Mouse (Mus musculus) limb, embryonic 12.5 days (tissue): Measurements from ENCODE around the gene Prkce. TPM values are rescaled to one million over a fixed set of nuclear protein-coding genes. Genes with fewer than 3 reads are reported as not detected.

Experiments
- ATAC-seq: fragments of 200-750 bp; cut with Nextera tagmentation; 2 replicates; pipeline ENCODE4 v1.8.0; 2017; ENCODE audit warnings: low read depth, moderate TSS enrichment; ENCODE audit not compliant: insufficient number of reproducible peaks, insufficient read depth, low FRiP score, low TSS enrichment
- H3K27ac ChIP-seq: fragments of 300-500 bp; sonication (generic); 2 replicates; pipeline ENCODE4 v1.5.1; 2016; ENCODE audit warnings: mild to moderate bottlenecking, moderate library complexity
- H3K27me3 ChIP-seq: fragments of 300-500 bp; sonication (generic); 2 replicates; pipeline ENCODE4 v1.6.1; 2016; ENCODE audit warnings: mild to moderate bottlenecking, moderate library complexity
- H3K36me3 ChIP-seq: fragments of 300-500 bp; sonication (generic); 2 replicates; pipeline ENCODE4 v1.6.1; 2016; ENCODE audit warnings: mild to moderate bottlenecking, moderate library complexity
- H3K4me1 ChIP-seq: fragments of 300-500 bp; sonication (generic); replicated peaks from 2 replicates; pipeline ENCODE4 v1.6.1; 2016
- H3K4me2 ChIP-seq: fragments of 300-500 bp; sonication (generic); 2 replicates; pipeline ENCODE4 v1.6.1; 2016; ENCODE audit warnings: mild to moderate bottlenecking, moderate library complexity
- H3K4me3 ChIP-seq: fragments of 300-500 bp; sonication (generic); replicated peaks from 2 replicates; pipeline ENCODE4 v1.5.1; 2016; ENCODE audit warnings: mild to moderate bottlenecking
- H3K9ac ChIP-seq: fragments of 300-500 bp; sonication (generic); replicated peaks from 2 replicates; pipeline ENCODE4 v1.6.1; 2016; ENCODE audit warnings: mild to moderate bottlenecking, moderate library complexity
- H3K9me3 ChIP-seq: fragments of 300-500 bp; sonication (generic); 2 replicates; pipeline ENCODE4 v1.6.1; 2016; ENCODE audit warnings: mild to moderate bottlenecking, moderate library complexity
- whole genome bisulfite sequencing: fragments of 180-500 bp; shearing (Covaris S2); methylation state at CpG from one replicate; pipeline ENCODE4 v1.1.7; 2016; 5-methylcytosine and 5-hydroxymethylcytosine counted together
- polyA plus RNA-seq: library from polyadenylated mRNA; unstranded; fragments of >200 nt; fragmentation: Nextera tagmentation; extraction: Ambion mirVana; gene quantifications from 2 replicates; pipeline ENCODE4 v1.2.1, GENCODE M21; 2016

Gene Prkce
- polyA plus RNA-seq, 1 experiment from 2014 or later: 7.7 TPM

- H3K4me2 ChIP-seq: no peak overlapping the region
- H3K36me3 ChIP-seq: no peaks in the 10 kb centered on the region
- H3K4me1 ChIP-seq: peaks cover 38% of the 10 kb centered on the region
- no peaks in the 10 kb centered on the region for H3K27me3 ChIP-seq
- no peak for ATAC-seq
- H3K27ac ChIP-seq: no peak overlapping the region
- 56% methylated on average over 4 of the region's 4 CpGs for WGBS
- no peaks in the 10 kb centered on the region for H3K9me3 ChIP-seq
- no peak overlapping the region for H3K9ac ChIP-seq
- no peak overlapping the region for H3K4me3 ChIP-seq
These were observed 203.5 kb downstream of the Prkce start for GRCm38 (mm10) chr17:86371101-86371561.

- Histone ChIP-seq H3K9ac (no peak overlapping the region), H3K36me3 (no peaks in the 10 kb centered on the region), H3K4me3 (no peak overlapping the region), H3K27me3 (no peaks in the 10 kb centered on the region), H3K4me2 (no peak overlapping the region), H3K27ac (no peak overlapping the region), H3K9me3 (no peaks in the 10 kb centered on the region), H3K4me1 (peaks cover 57% of the 10 kb centered on the region)
- ATAC-seq: no peak
- 77% methylated on average over 6 of the region's 6 CpGs for WGBS
These were observed 208.8 kb downstream of the Prkce start for GRCm38 (mm10) chr17:86376389-86376788.

DNA sequence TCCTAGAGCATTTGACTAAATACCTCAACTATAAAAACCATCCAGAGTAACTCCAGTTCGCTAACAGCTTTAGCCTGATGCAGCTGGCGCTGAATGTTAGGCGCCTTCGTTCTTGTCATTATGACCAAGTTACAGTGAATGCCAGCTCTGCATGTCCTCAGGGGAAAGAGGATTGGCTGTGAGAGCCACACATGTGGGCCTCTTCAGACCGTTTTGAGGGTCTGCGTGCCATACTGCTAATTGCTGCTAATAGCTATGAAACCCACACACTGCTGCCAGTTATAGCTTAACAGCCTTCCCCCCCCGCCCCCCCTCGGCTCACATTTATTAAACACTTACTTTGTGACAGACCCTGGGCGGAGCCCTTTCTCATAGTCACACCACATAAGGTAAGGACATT is 210.3 kb downstream of the Prkce start:
- H3K27ac ChIP-seq: no peak overlapping the region
- ATAC-seq: no peak
- H3K9me3 ChIP-seq: no peaks in the 10 kb centered on the region
- H3K27me3 ChIP-seq: no peaks in the 10 kb centered on the region
- no peak overlapping the region for H3K4me2 ChIP-seq
- peaks cover 65% of the 10 kb centered on the region for H3K4me1 ChIP-seq
- no peak overlapping the region for H3K4me3 ChIP-seq
- H3K36me3 ChIP-seq: no peaks in the 10 kb centered on the region
- WGBS: 47% methylated on average over 9 of the region's 9 CpGs
- no peak overlapping the region for H3K9ac ChIP-seq

DNA sequence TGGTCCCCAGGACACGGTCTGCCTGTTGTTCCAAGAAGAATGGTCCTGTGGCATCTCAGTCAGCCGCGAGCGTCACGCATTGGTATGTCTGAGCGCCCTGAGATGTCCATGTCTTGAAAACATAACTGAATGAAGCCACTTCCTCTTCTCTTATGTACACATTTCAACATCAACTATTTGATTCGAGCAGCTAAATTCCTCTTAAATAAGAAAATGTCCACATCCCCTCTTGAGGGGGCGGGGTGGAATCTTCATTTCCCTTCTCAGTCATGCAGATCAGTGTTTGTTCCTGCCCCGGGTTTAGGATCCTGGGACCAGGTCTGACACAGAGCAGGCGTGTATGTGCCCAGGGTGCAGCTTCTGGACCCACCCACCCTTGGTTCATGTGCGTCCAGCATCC is 211.0 kb downstream of the Prkce start:
- ATAC-seq: no peak
- H3K9me3 ChIP-seq: no peaks in the 10 kb centered on the region
- peaks cover 64% of the 10 kb centered on the region for H3K4me1 ChIP-seq
- no peak overlapping the region for H3K4me2 ChIP-seq
- H3K4me3 ChIP-seq: no peak overlapping the region
- no peak overlapping the region for H3K27ac ChIP-seq
- no peaks in the 10 kb centered on the region for H3K36me3 ChIP-seq
- H3K9ac ChIP-seq: no peak overlapping the region
- WGBS: 92% methylated on average over 11 of the region's 11 CpGs
- H3K27me3 ChIP-seq: no peaks in the 10 kb centered on the region

GRCm38 (mm10) chr17:86379405-86380137 is 212.0 kb downstream of the Prkce start:
- WGBS: 8% methylated on average over 17 of the region's 17 CpGs
- Histone ChIP-seq H3K27ac (no peak overlapping the region), H3K36me3 (no peaks in the 10 kb centered on the region), H3K27me3 (no peaks in the 10 kb centered on the region), H3K9me3 (no peaks in the 10 kb centered on the region), H3K4me2 (peak overlapping the region; percentile 13; the same call in 1 of the 2 replicates), H3K9ac (no peak overlapping the region; the same call in 1 of the 2 replicates), H3K4me1 (peaks cover 62% of the 10 kb centered on the region), H3K4me3 (no peak overlapping the region)
- no peak for ATAC-seq

DNA sequence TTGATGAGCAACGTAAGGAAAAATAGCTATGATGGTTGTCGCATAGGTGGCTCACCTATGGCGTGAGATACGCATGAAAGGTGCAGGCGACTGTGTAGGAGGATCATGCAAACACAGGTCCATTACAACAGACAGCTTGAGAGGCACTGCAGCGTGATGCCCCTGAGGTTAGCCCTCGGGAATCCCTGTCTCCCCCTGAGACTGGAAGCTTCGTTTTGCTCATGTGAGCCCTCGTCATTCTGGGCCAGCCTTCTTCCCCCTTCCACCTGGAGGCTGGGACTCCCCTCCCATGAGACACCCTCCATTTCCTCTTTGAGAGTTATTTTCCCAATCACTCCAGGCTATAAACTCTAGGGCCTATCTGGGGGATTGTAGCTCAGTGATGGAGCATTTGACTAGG is 213.9 kb downstream of the Prkce start:
- Histone ChIP-seq H3K4me1 (peaks cover 60% of the 10 kb centered on the region), H3K9ac (no peak overlapping the region), H3K27me3 (no peaks in the 10 kb centered on the region), H3K9me3 (no peaks in the 10 kb centered on the region), H3K4me2 (no peak overlapping the region), H3K27ac (no peak overlapping the region), H3K36me3 (no peaks in the 10 kb centered on the region), H3K4me3 (no peak overlapping the region)
- ATAC-seq: no peak
- 79% methylated on average over 9 of the region's 9 CpGs for WGBS

GRCm38 (mm10) chr17:86382885-86383284 is 215.3 kb downstream of the Prkce start:
- H3K36me3 ChIP-seq: no peaks in the 10 kb centered on the region
- no peaks in the 10 kb centered on the region for H3K9me3 ChIP-seq
- H3K4me3 ChIP-seq: no peak overlapping the region
- peaks cover 52% of the 10 kb centered on the region for H3K4me1 ChIP-seq
- H3K4me2 ChIP-seq: no peak overlapping the region
- no peak for ATAC-seq
- H3K27me3 ChIP-seq: no peaks in the 10 kb centered on the region
- H3K27ac ChIP-seq: no peak overlapping the region
- WGBS: 10% methylated on average over 2 of the region's 2 CpGs
- no peak overlapping the region for H3K9ac ChIP-seq

DNA sequence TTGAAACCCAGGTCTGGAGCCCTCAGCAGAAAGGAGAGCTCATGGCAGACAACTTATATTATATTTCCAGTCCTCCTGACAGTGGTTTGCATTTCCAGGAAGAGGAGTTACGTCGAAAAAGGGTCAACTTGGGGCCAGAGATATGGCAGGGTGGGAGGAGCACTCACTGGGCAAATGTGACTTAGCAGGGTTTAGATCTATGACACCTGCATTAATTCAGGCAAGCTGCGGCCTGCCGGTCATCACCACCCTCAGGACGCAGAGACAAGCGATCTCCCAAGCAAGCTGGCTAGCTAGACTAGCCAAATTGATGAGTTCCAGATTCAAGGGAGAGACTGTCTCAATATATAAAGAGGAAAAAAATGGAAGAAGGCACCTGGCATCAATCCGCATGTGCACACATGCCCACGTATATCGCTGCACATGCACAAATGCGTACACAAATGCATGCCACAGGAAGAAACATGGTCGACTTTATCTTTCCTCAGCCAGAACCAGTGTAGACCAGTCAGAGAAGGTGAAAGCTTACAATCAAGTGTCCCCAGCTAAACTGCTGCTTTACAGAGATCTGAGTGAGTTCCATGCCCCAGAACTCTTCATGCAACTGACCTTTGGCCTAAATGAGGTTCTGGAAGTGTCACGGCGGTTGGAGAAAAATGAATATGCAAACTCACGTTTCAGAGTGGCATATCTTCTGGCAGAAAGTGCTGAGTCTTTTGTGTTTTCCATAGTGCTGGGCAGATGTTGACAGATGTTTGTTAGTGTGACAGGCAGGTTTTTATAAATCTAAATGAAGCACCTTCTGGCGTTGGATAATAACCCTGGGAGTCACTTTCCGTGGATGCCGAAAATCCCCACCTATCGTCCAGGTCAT is 216.4 kb downstream of the Prkce start:
- Histone ChIP-seq H3K9me3 (no peaks in the 10 kb centered on the region), H3K9ac (no peak overlapping the region), H3K4me1 (peaks cover 42% of the 10 kb centered on the region), H3K36me3 (no peaks in the 10 kb centered on the region), H3K27ac (no peak overlapping the region), H3K4me3 (no peak overlapping the region), H3K27me3 (no peaks in the 10 kb centered on the region), H3K4me2 (no peak overlapping the region)
- no peak for ATAC-seq
- WGBS: 68% methylated on average over 18 of the region's 18 CpGs

- Histone ChIP-seq H3K27ac (no peak overlapping the region), H3K9me3 (no peaks in the 10 kb centered on the region), H3K9ac (no peak overlapping the region), H3K4me2 (no peak overlapping the region), H3K36me3 (no peaks in the 10 kb centered on the region), H3K4me3 (no peak overlapping the region), H3K27me3 (no peaks in the 10 kb centered on the region), H3K4me1 (0 out of 2 replicates have a peak, but pooled peaks cover 6% of the 10 kb centered on the region)
- WGBS: 86% methylated on average over 5 of the region's 5 CpGs
- ATAC-seq: no peak
These were observed 224.9 kb downstream of the Prkce start for GRCm38 (mm10) chr17:86392475-86392874.

DNA sequence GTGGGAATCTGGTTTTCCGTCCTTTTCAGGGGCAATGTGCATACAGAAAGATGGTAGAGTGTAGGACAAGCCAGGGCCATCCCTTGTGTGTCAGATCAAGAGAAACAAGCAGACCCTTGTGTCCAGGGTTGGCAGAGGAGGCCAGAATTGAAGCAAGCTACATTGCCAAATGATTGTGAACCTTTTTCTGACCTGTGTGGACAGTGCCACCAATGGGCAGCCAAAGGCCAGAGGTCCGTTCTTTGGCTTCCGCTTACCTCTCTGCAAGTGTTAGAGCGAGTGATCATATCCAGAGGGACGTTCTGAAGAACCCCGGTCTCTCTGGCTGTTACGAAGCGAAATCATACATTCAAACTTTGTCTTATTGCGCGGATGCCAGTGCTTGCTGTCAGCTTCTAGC is 225.6 kb downstream of the Prkce start:
- WGBS: 95% methylated on average over 10 of the region's 10 CpGs
- H3K4me3 ChIP-seq: no peak overlapping the region
- H3K4me2 ChIP-seq: no peak overlapping the region
- H3K4me1 ChIP-seq: 0 out of 2 replicates have a peak, but pooled peaks cover 6% of the 10 kb centered on the region
- no peaks in the 10 kb centered on the region for H3K36me3 ChIP-seq
- no peak overlapping the region for H3K9ac ChIP-seq
- H3K27me3 ChIP-seq: no peaks in the 10 kb centered on the region
- no peaks in the 10 kb centered on the region for H3K9me3 ChIP-seq
- H3K27ac ChIP-seq: no peak overlapping the region
- ATAC-seq: no peak

DNA sequence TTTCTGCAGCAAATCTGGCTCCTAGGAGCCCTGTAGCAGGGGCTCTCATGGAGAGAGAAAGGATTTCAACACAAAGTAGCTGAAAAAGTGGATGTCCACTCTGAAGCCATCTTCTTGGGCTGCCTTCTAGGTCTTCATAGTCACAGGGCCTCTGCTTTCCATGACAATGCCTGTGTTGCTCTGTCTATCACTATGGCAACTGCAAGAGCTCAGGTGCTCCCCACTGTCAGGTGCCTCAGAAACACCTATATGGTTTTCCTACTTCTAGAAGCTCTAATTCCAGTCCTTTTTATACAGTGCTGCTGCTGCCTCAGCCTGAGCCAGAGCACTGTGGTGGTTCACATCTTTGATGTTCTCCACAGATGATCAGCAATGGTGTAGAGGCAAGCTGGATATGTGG is 229.5 kb downstream of the Prkce start:
- no peak for ATAC-seq
- H3K36me3 ChIP-seq: no peaks in the 10 kb centered on the region
- H3K4me1 ChIP-seq: 0 out of 2 replicates have a peak, but pooled peaks cover 6% of the 10 kb centered on the region
- no peak overlapping the region for H3K9ac ChIP-seq
- H3K27ac ChIP-seq: no peak overlapping the region
- no peak overlapping the region for H3K4me3 ChIP-seq
- no peaks in the 10 kb centered on the region for H3K9me3 ChIP-seq
- H3K4me2 ChIP-seq: no peak overlapping the region
- no peaks in the 10 kb centered on the region for H3K27me3 ChIP-seq
